Mouse (Mus musculus): ENCODE measurements around the gene Mknk2.

The Mknk2 gene

GRCm38 (mm10) chr10:80670531-80670930 lies 7.4 kb downstream of the Mknk2 start:
- DNase-seq (ENCODE audit: low spot score in 2 of 2), result no peak

DNA sequence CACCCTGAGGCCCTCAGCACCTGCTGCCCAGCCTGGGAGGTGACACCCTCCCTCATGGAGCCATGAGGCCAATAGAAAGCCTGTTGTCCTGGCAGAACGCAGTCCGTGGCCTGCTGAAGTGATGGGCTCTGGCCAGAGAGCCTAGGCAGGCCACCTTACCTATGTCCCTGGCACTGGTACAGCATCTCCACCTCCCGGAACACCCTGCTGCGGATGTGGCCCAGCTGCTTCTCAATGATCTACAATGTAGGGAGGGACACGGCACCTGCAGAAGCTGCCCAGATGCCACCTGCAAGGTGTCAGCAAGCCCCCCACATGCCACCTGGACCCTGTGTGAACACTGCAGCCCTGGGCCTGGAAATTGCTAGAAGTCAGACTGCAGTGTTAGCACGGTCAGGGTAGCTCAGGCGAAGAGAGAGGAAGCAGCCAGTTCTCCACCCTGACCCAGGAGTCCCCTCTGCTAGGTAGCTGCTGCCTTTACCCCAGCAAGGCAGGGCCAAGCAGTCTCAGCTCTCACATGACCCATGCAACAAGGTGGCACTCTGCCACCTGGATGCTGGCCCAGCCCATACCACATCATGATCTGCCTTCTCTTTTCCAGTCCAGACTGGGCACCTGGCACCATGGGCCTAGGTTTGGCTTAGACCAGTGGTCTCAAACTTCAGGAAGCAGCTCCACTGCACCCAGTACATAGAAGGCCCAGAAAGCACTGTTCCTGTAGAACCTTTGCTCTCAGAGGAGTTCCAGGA lies 8.0 kb downstream of the Mknk2 start:
- DNase-seq (ENCODE audit: low spot score in 2 of 2), result no peak

DNA sequence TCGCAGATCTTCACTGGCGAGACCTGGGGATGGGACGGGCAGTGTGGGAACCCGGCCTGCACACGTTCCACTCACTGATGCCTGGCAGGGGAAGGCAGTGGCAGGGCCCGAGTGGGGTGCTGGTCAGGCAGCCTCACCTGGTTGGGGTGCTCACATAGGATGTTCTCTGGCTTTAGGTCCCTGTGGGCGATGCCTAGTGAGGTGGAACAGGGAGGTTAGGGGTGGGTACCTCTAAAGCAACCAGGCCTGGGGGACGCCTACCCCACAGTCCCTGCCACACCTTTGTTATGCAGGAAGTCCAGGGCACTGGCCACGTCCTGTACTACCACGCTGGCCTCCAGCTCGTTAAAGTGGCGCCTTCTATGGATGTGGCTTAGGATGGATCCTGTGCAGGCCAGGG lies 8.9 kb downstream of the Mknk2 start:
- DNase-seq (ENCODE audit: low spot score in 2 of 2), result no peak

GRCm38 (mm10) chr10:80668614-80669013 lies 9.3 kb downstream of the Mknk2 start:
- DNase-seq (ENCODE audit: low spot score in 2 of 2), result no peak

DNA sequence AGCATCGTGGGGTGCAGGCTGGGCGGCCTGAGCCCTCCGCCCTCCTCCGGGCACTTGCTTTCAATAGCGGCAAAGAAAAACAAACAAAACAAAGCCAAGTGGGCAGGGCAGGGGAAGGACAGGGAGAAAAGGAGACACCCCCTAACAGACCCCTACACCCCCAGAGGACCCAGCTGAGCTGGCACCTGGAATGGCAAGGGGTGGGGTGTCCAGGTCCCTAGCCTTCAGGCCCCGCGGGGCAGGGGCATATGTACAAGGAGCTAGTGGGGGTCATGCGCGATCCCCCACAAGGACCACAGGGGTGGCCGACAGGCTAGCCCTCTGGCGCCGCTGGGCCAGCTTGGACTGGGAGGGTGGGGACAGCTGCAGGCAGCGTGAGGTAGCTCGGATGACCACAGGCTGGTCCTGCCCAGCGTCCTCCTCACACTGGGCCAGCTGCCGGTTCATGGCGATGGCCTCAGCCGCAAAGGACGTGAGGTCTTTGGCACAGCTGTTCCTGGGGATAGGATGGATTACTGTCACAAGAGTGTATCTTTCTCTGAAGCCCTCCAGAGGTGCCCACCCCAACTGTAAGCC lies 11.0 kb downstream of the Mknk2 start:
- DNase-seq (ENCODE audit: low spot score in 2 of 2), result no peak

DNA sequence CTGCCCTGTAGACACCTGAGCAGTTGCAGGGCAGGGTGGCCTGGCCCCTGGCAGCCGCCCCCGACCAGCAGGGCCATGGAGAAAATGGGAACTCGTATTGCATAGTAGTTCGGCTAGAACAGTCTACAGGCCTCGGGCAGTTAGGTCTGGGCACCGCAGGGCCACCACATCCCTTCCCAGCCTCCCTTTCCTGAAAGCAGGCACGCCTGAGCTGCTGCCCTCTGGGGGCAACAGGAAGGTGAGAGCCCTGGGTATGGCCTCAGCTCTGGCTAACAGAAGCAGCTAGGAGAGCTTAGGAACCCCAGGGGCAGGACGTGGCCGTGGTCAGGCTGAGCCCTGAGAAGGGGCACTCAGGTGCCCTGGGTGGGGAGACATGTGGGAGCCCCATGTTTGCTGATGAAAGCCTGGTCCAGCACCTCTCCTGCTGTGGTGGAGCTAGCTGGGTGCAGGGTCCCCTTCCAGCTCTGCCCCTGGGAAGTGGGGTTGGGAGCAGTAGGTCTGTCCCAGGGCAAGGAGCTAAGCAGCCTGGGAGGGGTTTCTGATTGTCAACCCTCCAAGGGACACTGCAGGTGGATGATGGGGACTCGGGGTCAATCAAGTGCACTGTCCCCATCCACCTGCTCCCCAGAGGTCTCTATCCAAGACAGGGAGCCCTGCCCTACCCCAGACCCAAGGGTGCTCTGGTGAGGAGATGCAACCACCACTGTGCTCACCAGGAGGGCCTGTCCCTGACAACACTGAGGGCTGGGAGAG lies 11.8 kb downstream of the Mknk2 start:
- DNase-seq (ENCODE audit: low spot score in 2 of 2), result no peak

DNA sequence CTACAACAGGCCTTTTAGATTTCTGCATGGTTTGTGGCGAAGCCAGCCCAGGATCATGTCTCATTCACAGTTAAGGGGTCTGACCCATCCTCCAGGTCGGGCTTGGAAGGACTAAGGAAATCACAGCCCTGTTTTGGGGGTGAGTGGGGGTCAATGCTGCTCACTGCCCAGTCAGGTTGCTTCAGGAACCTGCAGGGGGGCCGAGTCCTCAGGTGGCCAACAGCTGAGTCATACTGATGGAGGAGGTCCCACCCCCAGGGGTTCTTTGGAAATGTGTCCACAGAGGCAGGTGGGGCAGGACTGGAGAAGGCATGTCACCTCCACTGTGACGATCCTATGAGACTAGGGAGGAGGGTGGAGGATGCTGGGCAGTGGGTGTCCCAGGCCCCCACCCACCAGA lies 12.5 kb downstream of the Mknk2 start:
- DNase-seq (ENCODE audit: low spot score in 2 of 2), result no peak

GRCm38 (mm10) chr10:80665016-80665380 lies 12.9 kb downstream of the Mknk2 start:
- no peak for DNase-seq (ENCODE audit: low spot score in 2 of 2)

GRCm38 (mm10) chr10:80664197-80665015 lies 13.5 kb downstream of the Mknk2 start:
- no peak for DNase-seq (ENCODE audit: low spot score in 2 of 2)

DNA sequence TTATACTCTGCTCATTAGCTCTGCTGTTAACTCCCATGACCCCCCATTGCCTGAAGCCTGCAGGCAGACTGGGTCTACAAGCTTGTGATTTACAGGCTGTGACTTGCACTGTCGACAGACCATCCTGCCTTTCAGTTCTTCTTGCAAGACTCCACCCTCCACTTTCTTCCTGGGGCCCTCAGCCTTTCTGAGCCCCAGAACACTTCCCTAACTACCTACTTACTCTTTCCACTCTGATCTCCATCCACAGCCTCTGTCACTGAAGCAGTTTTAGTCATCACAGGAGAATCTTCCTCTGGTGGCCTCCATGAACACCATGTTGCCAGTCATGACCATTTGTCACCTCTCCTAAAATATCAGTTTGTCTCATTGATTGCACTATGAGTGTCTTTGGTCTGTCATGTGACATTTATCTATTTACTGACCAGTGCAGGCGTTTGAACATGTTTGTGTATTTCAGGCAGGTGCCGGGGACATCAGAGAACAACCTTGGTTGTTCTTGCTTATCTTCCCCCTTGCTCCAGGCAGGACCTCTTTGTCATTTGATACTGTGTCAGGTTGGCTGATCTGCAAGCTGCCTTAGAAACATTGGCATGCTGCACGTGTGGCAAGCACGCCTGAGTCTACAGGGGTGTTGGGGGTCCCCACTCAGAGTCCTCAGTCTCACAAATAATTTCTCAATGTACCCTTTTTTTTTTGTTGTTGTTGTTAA lies 14.3 kb downstream of the Mknk2 start:
- DNase-seq (ENCODE audit: low spot score in 2 of 2), result no peak

- DNase-seq (ENCODE audit: low spot score in 2 of 2), result no peak
These were observed 16.8 kb downstream of the Mknk2 start for GRCm38 (mm10) chr10:80661149-80661548.

DNA sequence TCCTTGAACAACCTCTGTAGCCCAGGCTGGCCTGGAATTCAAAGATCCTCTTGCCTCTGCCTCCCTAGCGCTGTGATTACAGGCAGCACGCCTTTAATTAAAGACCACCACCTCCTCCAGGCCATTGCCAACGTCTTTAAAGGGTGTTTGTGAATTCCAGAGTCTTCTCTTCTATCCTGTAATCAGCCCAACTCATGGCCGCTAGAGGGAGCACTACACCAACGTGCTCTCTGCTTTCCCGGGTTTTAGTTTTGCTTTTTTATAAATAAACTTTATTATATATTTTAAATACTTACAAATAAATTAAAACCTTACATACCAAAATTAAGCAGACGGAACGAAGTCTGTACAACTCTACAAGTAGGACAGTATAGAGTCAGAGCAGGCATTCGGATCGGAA lies 18.7 kb downstream of the Mknk2 start:
- DNase-seq (ENCODE audit: low spot score in 2 of 2), result peak in 1 of 2 experiments; percentile 63

GRCm38 (mm10) chr10:80658841-80659202 lies 19.1 kb downstream of the Mknk2 start:
- no peak for DNase-seq (ENCODE audit: low spot score in 2 of 2)

- DNase-seq (ENCODE audit: low spot score in 2 of 2), result no peak
These were observed 19.6 kb downstream of the Mknk2 start for GRCm38 (mm10) chr10:80658194-80658840.

GRCm38 (mm10) chr10:80656863-80657623 lies 20.9 kb downstream of the Mknk2 start, which contains the start of gene Btbd2:
Gene Btbd2 (minus strand): TSS chr10:80657071.
- DNase-seq (ENCODE audit: low spot score in 2 of 2), result no peak

DNA sequence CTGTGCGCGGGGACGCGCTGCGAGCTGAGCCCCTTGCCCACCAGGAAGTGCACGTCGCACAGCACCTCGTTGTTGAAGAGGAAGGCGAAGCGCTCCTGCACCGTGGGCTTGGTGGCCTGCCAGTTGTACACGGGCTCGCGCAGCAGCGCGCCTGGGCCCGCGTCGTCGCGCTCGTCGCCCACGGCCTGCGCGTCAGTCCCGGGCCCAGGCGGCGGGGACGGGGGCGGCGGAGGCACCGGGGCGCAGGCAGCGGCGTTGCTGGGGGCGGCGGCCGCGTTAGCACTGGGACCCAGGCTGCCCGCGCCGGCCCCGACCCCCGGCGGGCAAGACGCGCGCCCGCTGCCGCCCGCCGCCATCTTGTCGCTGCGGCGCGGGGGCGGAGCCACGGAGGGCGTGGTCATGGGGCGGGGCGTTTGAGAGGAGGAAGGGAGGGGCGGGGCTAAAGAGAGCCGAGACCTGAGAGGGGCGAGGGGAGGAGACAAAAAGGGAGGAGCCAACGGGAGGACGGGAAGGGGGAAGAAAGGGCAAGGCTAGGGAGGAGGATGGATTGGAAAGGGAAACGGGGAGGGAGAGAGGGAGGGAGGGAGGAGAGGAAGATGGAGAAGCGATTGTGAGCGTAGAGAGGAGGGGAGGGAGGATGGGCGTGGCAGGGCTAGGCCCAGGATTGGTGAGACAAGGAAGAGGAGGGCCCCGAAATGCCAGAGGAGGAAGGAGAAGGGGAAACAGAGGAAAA lies 21.6 kb downstream of the Mknk2 start:
- peak; percentile 94 for DNase-seq (ENCODE audit: low spot score in 2 of 2)

DNA sequence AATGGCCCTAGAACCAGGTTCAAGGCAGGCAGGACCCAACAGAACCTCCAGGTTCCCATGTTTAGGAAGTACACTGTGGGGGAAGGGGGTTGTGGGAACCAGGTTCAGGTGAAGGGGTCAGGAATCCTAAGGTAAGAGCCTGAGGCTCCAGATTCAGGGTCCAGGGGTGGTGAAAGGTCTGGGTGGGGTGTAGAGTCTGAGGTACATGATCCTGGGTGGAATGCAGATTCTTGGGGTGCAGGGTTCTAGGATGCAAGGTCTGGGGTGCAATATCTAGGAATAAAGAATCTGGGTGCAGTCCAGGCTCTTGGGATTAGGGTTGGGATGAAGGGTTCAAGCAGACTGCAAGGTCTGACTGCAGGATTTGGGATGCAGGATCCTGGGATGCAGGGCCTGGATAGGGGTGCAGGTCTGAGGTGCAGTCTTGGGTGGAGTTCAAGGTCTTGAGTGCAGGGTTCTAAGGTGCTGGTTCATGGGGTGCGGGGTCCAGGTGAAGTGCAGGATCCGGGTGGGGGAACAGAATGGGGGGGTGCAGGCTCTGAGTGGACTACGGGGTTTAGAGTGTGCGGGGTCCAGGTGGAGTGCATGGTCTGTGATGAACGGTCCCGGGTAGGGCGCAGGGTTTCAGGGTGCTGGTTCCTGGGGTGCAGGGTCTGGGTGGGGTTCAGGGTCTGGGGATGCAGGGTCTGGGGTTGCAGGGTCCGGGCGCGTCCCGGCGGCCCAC lies 22.3 kb downstream of the Mknk2 start:
- no peak for DNase-seq (ENCODE audit: low spot score in 2 of 2)

- no peak for DNase-seq (ENCODE audit: low spot score in 2 of 2)
These were observed 23.0 kb downstream of the Mknk2 start for GRCm38 (mm10) chr10:80654866-80655265.
